Mouse (Mus musculus) kidney, adult 11 months (tissue): Measurements from ENCODE around the gene Ano4.
"Not testable (repeated sequence)": the region's sequence is repeated elsewhere in the genome, so short reads cannot be mapped to it uniquely, and the experiment has no call there.

ENCODE experiments used
- DNase-seq: peaks from one replicate; pipeline ENCODE4 v3.0.0; 2022

The Ano4 gene

GRCm38 (mm10) chr10:89111466-89111865 is 233.1 kb downstream of the Ano4 start:
- no peak for DNase-seq

- no peak for DNase-seq
Measured at GRCm38 (mm10) chr10:89110917-89111316, 233.6 kb downstream of the Ano4 start.

- no peak for DNase-seq
Measured at GRCm38 (mm10) chr10:89103594-89103993, 241.0 kb downstream of the Ano4 start.

- DNase-seq, result no peak
Measured at GRCm38 (mm10) chr10:89102025-89102424, 242.5 kb downstream of the Ano4 start.

GRCm38 (mm10) chr10:89098183-89098582 is 246.4 kb downstream of the Ano4 start:
- no peak for DNase-seq

GRCm38 (mm10) chr10:89092350-89093040 is 252.1 kb downstream of the Ano4 start:
- no peak for DNase-seq

- DNase-seq, result no peak
Measured at GRCm38 (mm10) chr10:89077447-89077846, 267.1 kb downstream of the Ano4 start.

- DNase-seq, result no peak
Measured at GRCm38 (mm10) chr10:89055891-89056290, 288.7 kb downstream of the Ano4 start.

GRCm38 (mm10) chr10:89044921-89045320 is 299.6 kb downstream of the Ano4 start:
- not testable (repeated sequence) for DNase-seq

- DNase-seq, result no peak
Measured at GRCm38 (mm10) chr10:89044166-89044565, 300.4 kb downstream of the Ano4 start.

GRCm38 (mm10) chr10:89018926-89019325 is 325.6 kb downstream of the Ano4 start:
- DNase-seq, result no peak

GRCm38 (mm10) chr10:89008303-89008702 is 336.3 kb downstream of the Ano4 start:
- DNase-seq, result no peak

- no peak for DNase-seq
Measured at GRCm38 (mm10) chr10:89004518-89004917, 340.0 kb downstream of the Ano4 start.

- DNase-seq, result no peak
Measured at GRCm38 (mm10) chr10:88986925-88987324, 357.6 kb downstream of the Ano4 start.

GRCm38 (mm10) chr10:88983444-88983843 is 361.1 kb downstream of the Ano4 start:
- DNase-seq, result no peak

- DNase-seq, result no peak
Measured at GRCm38 (mm10) chr10:88979451-88979850, 365.1 kb downstream of the Ano4 start.

- DNase-seq, result no peak
Measured at GRCm38 (mm10) chr10:88978932-88979331, 365.6 kb downstream of the Ano4 start.

- DNase-seq, result no peak
Measured at GRCm38 (mm10) chr10:88970951-88971725, 373.4 kb downstream of the Ano4 start.

GRCm38 (mm10) chr10:88968586-88968985 is 376.0 kb downstream of the Ano4 start:
- DNase-seq, result no peak

GRCm38 (mm10) chr10:88960791-88961190 is 383.8 kb downstream of the Ano4 start:
- no peak for DNase-seq

- DNase-seq, result no peak
Measured at GRCm38 (mm10) chr10:88950297-88950653, 394.3 kb downstream of the Ano4 start.

- DNase-seq, result no peak
Measured at GRCm38 (mm10) chr10:88949649-88950296, 394.8 kb downstream of the Ano4 start.
